Mouse (Mus musculus): ENCODE results near the gene Ccne1.
A peak's percentile ranks its signal among the peaks of the same experiment; 100 is the strongest.
"Not testable (repeated sequence)": the region's sequence is repeated elsewhere in the genome, so short reads cannot be mapped to it uniquely, and the experiment has no call there.

The Ccne1 gene

DNA sequence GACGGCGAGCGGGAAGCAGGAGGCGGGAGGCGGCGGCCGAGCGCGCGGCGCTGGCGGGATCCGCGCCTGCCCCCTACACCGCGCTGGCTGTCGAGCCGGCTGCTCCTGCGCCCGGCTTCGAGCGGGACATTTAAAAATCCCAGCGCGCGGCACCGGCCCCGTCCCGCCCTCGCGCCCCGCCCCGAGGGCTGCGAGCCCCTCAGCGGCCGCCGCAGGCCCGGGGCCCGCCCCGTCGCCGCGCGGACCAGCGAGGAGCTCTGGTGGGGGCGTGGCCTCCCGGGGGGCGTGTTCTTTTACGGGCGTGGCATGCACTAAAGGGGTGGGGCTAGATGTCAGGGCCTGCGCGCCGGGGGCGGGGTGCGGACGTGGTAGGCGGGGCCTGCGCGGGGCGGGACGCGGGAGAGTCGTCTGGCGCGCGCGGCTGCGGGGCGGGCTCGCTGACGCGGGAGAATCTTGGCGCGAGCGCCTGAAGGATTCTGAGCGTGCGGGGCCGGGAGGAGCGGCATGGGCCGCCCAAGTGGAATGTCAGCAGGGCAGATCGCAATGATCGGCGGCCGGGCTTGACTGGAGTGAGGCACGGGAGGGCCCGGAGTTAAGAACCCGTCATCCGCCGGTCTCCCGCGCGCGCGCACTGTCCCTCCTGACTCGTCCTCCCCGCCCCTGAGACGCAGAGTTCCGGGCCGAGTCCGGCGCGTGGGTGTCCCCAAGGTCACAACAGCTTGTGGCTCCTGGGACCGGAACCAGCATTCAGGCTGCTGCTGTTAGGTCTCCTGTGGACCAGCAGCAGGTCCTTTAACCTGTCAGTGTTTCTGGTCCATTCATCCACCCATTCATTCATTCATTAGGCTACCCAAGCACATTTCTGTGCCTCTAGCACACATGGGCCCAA is at the start of gene Ccne1:
TSS of gene Ccne1 (minus strand) at position 164 of the 889 bp plus-strand sequence.
- DNase-seq (ENCODE audit: low spot score), result peak; percentile 100

GRCm38 (mm10) chr7:38155829-38156228 is 48.5 kb upstream of the Ccne1 start:
- DNase-seq (ENCODE audit: low spot score), result no peak

DNA sequence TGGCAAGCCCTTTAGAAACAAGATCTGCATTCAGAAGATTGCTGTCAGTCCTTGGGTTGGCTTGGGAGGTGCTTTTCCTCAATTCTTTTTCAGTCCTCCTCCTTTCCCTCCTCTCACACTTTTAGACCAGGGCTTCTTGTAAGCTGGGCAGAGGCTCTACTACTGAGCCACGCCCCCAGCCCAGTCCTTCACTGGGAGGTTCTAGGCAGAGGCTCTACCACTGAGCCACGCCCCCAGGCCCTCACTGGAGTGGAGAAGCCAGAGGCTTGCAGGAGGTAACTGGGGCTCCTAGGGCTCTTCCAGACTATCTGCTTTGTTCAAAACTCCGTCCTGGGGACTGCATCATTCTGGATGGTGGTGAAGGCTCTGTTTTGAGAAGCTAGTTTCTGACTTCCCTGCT is 45.2 kb upstream of the Ccne1 start:
- no peak for DNase-seq (ENCODE audit: low spot score)

- no peak for DNase-seq (ENCODE audit: low spot score)
Observed at GRCm38 (mm10) chr7:38151706-38152312, 44.5 kb upstream of the Ccne1 start.

- DNase-seq (ENCODE audit: low spot score), result no peak
Observed at GRCm38 (mm10) chr7:38147477-38147876, 40.1 kb upstream of the Ccne1 start.

GRCm38 (mm10) chr7:38141747-38142545 is 34.6 kb upstream of the Ccne1 start:
- peak; percentile 75 for DNase-seq (ENCODE audit: low spot score)

GRCm38 (mm10) chr7:38140324-38140723 is 33.0 kb upstream of the Ccne1 start:
- DNase-seq (ENCODE audit: low spot score), result no peak

GRCm38 (mm10) chr7:38134471-38134870 is 27.1 kb upstream of the Ccne1 start:
- no peak for DNase-seq (ENCODE audit: low spot score)

- DNase-seq (ENCODE audit: low spot score), result no peak
Observed at GRCm38 (mm10) chr7:38131186-38131585, 23.9 kb upstream of the Ccne1 start.

DNA sequence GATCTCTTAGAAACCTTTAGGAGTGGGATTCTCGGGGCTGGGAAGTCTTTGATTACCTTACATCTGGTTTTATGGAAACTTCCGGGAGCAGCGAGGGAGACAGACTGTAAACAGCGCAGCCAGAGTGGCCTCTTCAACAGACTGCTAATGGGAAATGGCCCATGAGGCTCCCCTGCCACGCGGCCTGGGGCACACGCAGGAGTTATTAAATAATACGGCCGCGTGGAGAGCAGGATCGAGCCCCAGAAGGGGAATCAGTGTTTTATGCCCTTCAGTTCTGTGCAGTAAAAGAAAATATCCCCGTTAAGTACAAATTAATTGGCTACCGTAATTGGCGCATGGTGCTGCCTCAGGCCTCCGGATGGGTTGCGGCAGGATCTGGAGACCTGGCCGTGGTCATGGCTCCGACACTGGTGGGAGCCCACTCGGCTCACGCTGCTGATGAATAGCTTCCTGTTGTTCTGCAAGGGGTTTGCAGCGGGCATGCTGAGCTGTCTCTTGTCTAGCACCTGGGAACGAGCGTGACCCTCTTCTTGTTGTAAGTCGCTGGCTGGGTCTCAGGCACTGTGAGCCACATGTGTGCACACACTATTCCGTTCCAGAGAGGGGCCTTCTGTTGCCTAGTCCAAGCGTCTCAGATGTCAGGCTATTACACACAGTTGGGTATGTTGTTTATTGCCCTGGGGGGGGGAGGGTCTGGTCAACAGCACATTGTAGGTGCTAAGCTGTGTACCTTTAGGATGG is 22.8 kb upstream of the Ccne1 start:
- DNase-seq (ENCODE audit: low spot score), result no peak

DNA sequence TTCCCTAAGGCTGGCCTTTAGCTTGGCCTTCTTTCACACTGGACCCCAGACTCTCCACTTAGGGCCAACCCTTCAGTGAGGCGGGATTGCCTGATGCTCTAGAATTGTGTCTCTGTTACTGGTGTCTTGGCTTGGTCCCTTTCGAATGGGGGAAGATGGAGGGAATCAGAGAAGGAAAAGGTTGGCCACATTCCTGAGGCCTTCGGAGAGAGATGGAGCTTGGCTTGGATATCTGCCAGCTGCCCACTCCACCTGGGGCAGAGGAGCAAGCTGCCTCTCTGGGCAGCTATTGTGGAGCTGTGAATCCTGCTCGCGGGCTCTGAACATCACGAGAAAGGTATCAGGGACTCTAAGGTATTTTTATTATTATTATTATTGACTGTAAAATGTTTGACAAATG is 22.2 kb upstream of the Ccne1 start:
- DNase-seq (ENCODE audit: low spot score), result no peak

GRCm38 (mm10) chr7:38128256-38128655 is 20.9 kb upstream of the Ccne1 start:
- not testable (repeated sequence) for DNase-seq (ENCODE audit: low spot score)

DNA sequence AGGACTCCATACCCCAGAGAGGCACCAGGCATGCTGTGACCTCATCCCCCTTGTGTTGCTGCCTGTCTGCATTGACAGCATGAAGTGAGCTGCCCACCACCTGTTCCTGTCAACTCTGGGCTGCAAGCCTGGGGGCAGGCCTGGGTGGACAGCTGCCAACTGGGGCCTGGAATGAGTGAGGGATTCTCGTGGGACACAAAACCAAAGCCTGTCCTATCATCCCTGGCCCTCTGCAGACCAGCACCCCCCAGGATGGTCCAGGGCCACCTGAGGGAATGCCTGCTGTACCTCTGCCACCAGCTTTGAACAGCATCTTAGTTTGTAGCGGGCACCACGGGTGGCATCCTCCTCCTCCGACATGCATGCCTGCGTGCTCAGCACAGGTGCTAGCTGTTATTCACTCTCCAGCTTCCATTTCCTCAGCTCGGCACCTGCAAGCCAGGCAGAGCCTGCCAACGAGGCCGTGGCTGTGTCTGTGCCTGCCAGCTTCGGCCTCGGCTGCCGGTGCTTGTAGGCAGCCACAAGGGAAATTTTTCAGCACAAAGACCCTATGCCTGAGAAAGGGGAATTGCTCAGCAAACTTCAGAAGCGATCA is 18.3 kb upstream of the Ccne1 start:
- DNase-seq (ENCODE audit: low spot score), result no peak

GRCm38 (mm10) chr7:38124164-38124563 is 16.8 kb upstream of the Ccne1 start:
- not testable (repeated sequence) for DNase-seq (ENCODE audit: low spot score)

DNA sequence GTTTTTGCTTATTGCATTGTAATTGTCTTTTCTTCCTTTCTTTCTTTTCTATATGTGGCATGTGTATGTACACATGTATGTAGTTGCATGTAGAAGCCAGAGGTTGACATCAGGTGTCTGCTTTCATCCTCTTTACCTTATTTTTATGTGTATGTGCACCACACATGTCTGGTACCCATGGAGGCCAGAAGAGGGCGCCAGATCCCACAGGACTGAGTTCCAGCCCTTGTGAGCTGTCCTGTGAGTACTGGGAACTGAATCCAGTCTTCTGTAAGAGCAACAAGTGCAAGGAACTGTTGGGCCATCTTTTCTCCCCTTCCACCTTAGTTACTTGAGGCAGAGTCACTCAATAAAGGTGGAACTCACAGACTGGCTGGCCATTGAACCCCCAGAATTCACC is 11.3 kb upstream of the Ccne1 start:
- no peak for DNase-seq (ENCODE audit: low spot score)

DNA sequence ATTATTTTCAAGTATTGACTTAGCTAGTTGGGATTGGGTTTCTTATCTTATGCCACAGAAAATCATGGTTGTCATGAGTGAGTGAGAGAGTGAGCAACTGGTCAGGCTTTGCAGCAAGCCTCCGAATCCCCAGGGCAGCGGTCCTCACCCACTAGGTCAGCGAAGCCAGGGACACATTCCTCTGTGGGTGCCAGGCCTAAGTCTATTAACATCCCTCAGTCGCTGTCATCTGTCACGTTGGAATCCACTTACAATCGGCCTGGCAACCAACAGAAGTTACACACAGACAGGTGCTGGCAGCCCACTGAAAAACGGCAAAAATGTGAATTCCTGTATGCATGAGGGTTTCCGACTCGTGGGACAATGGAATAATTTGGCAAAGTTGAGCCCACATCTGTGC is 5.1 kb upstream of the Ccne1 start:
- DNase-seq (ENCODE audit: low spot score), result no peak

DNA sequence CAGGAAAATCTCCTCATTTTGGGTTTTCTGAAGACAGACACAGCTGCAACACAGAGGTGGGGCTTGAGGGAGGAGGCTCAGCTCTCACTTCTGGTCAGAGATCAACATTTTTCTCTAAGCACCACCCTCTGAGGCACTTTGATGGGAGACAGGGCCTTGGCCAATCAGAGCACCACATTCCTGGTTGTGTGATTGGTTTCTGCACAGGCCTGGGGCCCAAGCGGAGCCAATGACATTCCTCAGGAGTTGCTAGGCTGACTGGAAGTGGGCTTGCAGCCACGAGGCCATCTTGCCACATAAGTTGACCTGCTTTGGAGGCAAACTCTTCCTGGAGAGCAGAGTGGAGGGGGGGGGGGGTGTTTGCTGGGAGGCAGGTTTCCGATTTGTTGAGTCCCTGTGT is 4.7 kb upstream of the Ccne1 start:
- peak; percentile 23 for DNase-seq (ENCODE audit: low spot score)

DNA sequence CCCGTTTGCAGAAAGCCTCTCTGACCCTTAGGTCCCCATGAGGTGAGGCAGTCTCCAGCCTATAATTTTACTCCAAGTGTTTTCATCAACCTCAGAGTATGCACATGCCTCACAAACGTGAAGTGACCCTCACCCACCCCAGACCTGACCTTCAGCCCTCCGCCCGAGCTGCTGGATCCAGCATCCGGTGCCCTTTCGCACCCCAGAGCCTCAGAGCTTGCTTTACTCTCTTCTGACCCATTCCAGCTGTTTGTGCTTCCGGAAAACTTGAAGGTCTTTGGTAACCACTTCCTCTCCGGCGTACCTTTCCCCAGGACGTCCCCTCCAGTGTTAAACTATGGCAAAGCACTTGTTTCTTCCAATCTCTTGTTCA is 912 bp upstream of the Ccne1 start:
- no peak for DNase-seq (ENCODE audit: low spot score)

GRCm38 (mm10) chr7:38106711-38107311 is 523 bp downstream of the Ccne1 start:
- DNase-seq (ENCODE audit: low spot score), result peak; percentile 38

DNA sequence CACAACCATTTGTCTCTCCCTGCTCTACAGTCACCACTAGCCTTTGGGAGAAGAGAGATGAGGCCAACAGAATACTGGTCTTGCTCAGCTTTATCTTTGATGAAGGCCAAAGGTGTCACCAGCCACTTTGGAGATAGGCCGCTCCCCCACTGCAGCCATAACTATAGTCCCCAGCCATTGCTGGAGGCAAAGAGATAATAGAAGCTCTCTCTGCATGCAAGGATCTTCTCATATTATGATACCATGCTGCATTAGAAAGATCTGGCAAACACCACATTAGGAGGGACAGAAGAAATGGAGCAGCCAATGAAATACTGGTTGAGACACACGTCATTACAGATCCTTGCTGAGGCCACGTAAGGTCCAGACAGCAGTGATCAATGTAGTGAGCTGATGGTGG is 2.0 kb downstream of the Ccne1 start:
- no peak for DNase-seq (ENCODE audit: low spot score)

DNA sequence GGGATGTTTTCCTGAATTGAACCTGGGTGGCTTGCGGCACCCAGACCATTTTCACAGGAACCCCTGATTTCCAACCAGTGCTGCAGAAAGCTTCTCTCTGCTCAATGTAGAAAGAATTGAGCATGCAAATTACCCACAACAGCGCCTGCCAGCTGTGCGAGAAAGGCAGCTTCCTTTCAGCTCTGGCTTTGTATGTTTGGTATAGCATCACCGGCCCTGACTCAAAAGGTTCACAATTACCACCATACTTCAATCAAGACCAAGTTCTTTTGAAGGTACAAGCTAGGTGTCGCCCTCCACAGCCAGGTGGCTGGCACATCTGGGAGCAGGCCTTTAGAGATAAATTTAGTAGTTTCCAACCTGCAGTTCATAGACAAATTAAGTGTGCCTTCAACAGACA is 3.2 kb downstream of the Ccne1 start:
- DNase-seq (ENCODE audit: low spot score), result no peak
